Mouse (Mus musculus): Measurements from ENCODE around the gene Gpt2.

DNA sequence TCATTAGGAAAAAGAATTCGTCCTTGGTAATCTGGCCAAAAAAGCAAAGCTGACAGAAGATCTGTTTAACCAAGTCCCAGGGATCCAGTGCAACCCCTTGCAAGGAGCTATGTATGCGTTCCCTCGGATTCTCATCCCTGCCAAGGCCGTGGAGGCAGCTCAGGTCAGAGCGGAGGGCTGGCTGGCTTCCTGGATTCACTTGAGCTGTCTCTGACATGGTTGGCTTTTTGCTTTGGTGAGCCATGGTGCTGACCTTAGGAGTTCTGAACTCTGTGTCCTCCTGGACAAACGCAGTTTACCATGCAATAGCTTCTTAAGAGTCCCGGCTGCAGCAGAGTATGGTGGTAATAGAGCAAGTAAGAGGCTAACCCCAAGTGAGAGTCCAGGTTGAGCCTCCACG is 29.0 kb downstream of the Gpt2 start:
- TF ChIP-seq CTCF (IDR thresholded peaks at IDR 0.05; ENCODE audit: low read depth, low read length): no peak
- TF ChIP-seq POLR2A (IDR thresholded peaks at IDR 0.05; ENCODE audit: insufficient read depth, low read length): no peak
- TF ChIP-seq EP300 (IDR thresholded peaks at IDR 0.05; ENCODE audit: insufficient read depth, low read depth, low read length): no peak
